Mouse (Mus musculus) intestine, postnatal 0 days (tissue): Measurements from ENCODE around the gene Ksr2. TPM values are rescaled to one million over a fixed set of nuclear protein-coding genes. Genes with fewer than 3 reads are reported as not detected.

ENCODE experiments used
- ATAC-seq: fragments of 200-750 bp; cut with Nextera tagmentation; 2 replicates; pipeline ENCODE4 v1.8.0; 2017; ENCODE audit warnings: mild to moderate bottlenecking, moderate TSS enrichment, moderate library complexity
- H3K27ac ChIP-seq: fragments of 300-500 bp; sonication (generic); 2 replicates; pipeline ENCODE4 v1.5.1; 2014; ENCODE audit warnings: mild to moderate bottlenecking, low read depth, low read length, moderate library complexity
- H3K27me3 ChIP-seq: fragments of 300-500 bp; sonication (generic); replicated peaks from 2 replicates; pipeline ENCODE4 v1.6.1; 2014; ENCODE audit warnings: low read length, mixed read lengths; ENCODE audit not compliant: control insufficient read depth, insufficient read depth
- H3K36me3 ChIP-seq: fragments of 300-500 bp; sonication (generic); 2 replicates; pipeline ENCODE4 v1.6.1; 2014; ENCODE audit warnings: mild to moderate bottlenecking, moderate library complexity; ENCODE audit not compliant: control insufficient read depth, insufficient read depth
- H3K4me1 ChIP-seq: fragments of 300-500 bp; sonication (generic); replicated peaks from 2 replicates; pipeline ENCODE4 v1.6.1; 2014; ENCODE audit warnings: antibody characterized with exemption, low read length, mixed read lengths; ENCODE audit not compliant: control insufficient read depth, insufficient read depth
- H3K4me2 ChIP-seq: fragments of 300-500 bp; sonication (generic); replicated peaks from 2 replicates; pipeline ENCODE4 v1.6.1; 2014; ENCODE audit warnings: low read depth, mild to moderate bottlenecking, moderate library complexity
- H3K4me3 ChIP-seq: fragments of 300-500 bp; sonication (generic); 2 replicates; pipeline ENCODE4 v1.5.1; 2014; ENCODE audit warnings: low read depth, low read length
- H3K9ac ChIP-seq: fragments of 300-500 bp; sonication (generic); 2 replicates; pipeline ENCODE4 v1.6.1; 2014; ENCODE audit warnings: mild to moderate bottlenecking, low read depth, low read length
- H3K9me3 ChIP-seq: fragments of 300-500 bp; sonication (generic); 2 replicates; pipeline ENCODE4 v1.6.1; 2016; ENCODE audit warnings: mixed run types; ENCODE audit not compliant: control insufficient read depth
- CTCF ChIP-seq: sonication (generic); IDR thresholded peaks from 2 replicates; pipeline ENCODE4 v1.5.1; 2016; ENCODE audit warnings: low read depth, mild to moderate bottlenecking, control low read depth, antibody characterized with exemption, moderate library complexity
- WGBS: fragments of 180-500 bp; shearing (Covaris S2); extraction: QIAGEN DNeasy Blood & Tissue Kit; methylation state at CpG from one replicate; pipeline ENCODE4 v1.1.7; 2014; 5-methylcytosine and 5-hydroxymethylcytosine counted together
- polyA plus RNA-seq: library from polyadenylated mRNA; unstranded; fragments of >200 nt; fragmentation: Nextera tagmentation; extraction: Ambion mirVana; gene quantifications from 2 replicates; pipeline ENCODE4 v1.2.1, GENCODE M21; 2015

Gene Ksr2
- polyA plus RNA-seq, 1 experiment from 2014 or later = 0.12 TPM

DNA sequence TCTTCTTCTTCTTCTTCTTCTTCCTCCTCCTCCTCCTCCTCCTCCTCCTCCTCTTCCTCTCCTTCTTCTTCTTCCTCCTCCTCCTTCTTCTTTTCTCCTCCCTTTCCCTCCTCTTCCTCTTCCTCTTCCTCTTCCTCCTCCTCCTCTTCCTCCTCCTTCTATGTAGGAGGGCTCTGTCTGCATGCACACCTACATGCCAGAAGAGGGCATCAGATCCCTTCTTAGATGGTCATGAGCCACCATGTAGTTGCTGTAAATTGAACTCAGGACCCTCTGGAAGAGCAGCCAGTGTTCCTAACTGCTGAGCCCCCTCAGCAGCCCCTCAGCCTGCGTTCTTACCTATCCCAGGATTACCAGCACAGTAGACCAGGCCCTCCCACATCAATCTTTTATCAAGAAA, 170.6 kb downstream of the Ksr2 start:
- no peaks in the 10 kb centered on the region for H3K27me3 ChIP-seq
- H3K9ac ChIP-seq = no peak overlapping the region
- no peak overlapping the region for H3K27ac ChIP-seq
- peak; percentile 51 for TF ChIP-seq CTCF
- H3K4me3 ChIP-seq = no peak overlapping the region
- H3K36me3 ChIP-seq = no peaks in the 10 kb centered on the region
- H3K4me1 ChIP-seq = no peaks in the 10 kb centered on the region
- no peak for ATAC-seq
- H3K4me2 ChIP-seq = no peak overlapping the region
- 37% methylated on average over 1 of the region's 1 CpGs for WGBS
- no peaks in the 10 kb centered on the region for H3K9me3 ChIP-seq

GRCm38 (mm10) chr5:117589266-117589665, 175.5 kb downstream of the Ksr2 start:
- no peaks in the 10 kb centered on the region for H3K9me3 ChIP-seq
- H3K9ac ChIP-seq = no peak overlapping the region
- no peak for TF ChIP-seq CTCF
- no peak for ATAC-seq
- no peak overlapping the region for H3K4me3 ChIP-seq
- no peaks in the 10 kb centered on the region for H3K36me3 ChIP-seq
- 44% methylated on average over 6 of the region's 6 CpGs for WGBS
- no peak overlapping the region for H3K27ac ChIP-seq
- no peak overlapping the region for H3K4me2 ChIP-seq
- no peaks in the 10 kb centered on the region for H3K4me1 ChIP-seq
- H3K27me3 ChIP-seq = no peaks in the 10 kb centered on the region

DNA sequence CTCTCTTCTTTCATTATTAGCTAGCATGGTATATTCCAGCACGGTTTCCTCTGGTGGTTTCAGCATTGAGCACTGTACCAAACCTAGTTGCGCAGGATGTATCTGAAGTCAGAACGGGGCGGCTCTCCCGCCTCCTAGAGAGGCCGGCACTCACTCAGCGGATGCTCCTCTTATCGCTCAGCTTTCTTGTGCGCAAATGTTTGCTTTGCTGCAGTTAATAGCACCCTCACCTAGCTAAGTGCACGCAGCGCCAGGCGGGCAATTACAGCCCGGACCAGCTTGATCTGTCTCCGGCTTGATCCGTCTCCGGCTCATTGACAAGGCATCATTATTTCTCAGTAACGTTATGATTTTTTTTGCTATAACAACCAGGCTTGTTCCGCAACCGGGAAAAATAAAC, 179.5 kb downstream of the Ksr2 start:
- H3K27me3 ChIP-seq = no peaks in the 10 kb centered on the region
- no peak overlapping the region for H3K9ac ChIP-seq
- no peak overlapping the region for H3K4me3 ChIP-seq
- TF ChIP-seq CTCF = no peak
- no peak overlapping the region for H3K27ac ChIP-seq
- ATAC-seq = no peak
- no peak overlapping the region for H3K4me2 ChIP-seq
- no peaks in the 10 kb centered on the region for H3K36me3 ChIP-seq
- H3K9me3 ChIP-seq = no peaks in the 10 kb centered on the region
- no peaks in the 10 kb centered on the region for H3K4me1 ChIP-seq
- WGBS = 25% methylated on average over 19 of the region's 19 CpGs

GRCm38 (mm10) chr5:117596803-117597202, 183.0 kb downstream of the Ksr2 start:
- Histone ChIP-seq H3K4me3 (no peak overlapping the region), H3K27me3 (no peaks in the 10 kb centered on the region), H3K4me2 (no peak overlapping the region), H3K9ac (no peak overlapping the region), H3K9me3 (no peaks in the 10 kb centered on the region), H3K4me1 (no peaks in the 10 kb centered on the region), H3K27ac (no peak overlapping the region), H3K36me3 (no peaks in the 10 kb centered on the region)
- 81% methylated on average over 3 of the region's 3 CpGs for WGBS
- no peak for ATAC-seq
- TF ChIP-seq CTCF = no peak

- H3K27ac ChIP-seq = no peak overlapping the region
- no peaks in the 10 kb centered on the region for H3K27me3 ChIP-seq
- 52% methylated on average over 9 of the region's 9 CpGs for WGBS
- H3K9ac ChIP-seq = no peak overlapping the region
- H3K4me1 ChIP-seq = no peaks in the 10 kb centered on the region
- no peaks in the 10 kb centered on the region for H3K36me3 ChIP-seq
- no peak for ATAC-seq
- H3K9me3 ChIP-seq = no peaks in the 10 kb centered on the region
- H3K4me3 ChIP-seq = no peak overlapping the region
- H3K4me2 ChIP-seq = no peak overlapping the region
- no peak for TF ChIP-seq CTCF
These were observed 188.2 kb downstream of the Ksr2 start for GRCm38 (mm10) chr5:117602026-117602425.

- Histone ChIP-seq H3K4me1 (no peaks in the 10 kb centered on the region), H3K27ac (no peak overlapping the region), H3K4me3 (no peak overlapping the region), H3K9ac (no peak overlapping the region), H3K9me3 (no peaks in the 10 kb centered on the region), H3K4me2 (no peak overlapping the region), H3K36me3 (no peaks in the 10 kb centered on the region), H3K27me3 (no peaks in the 10 kb centered on the region)
- no peak for TF ChIP-seq CTCF
- 73% methylated on average over 15 of the region's 15 CpGs for WGBS
- no peak for ATAC-seq
These were observed 194.0 kb downstream of the Ksr2 start for GRCm38 (mm10) chr5:117607761-117608309.
